In genomic region chr4:33867126-33867525, GRCm38 (mm10) we compare ENCODE assay signal across 19 mouse cellular contexts. TPM values are rescaled to one million over a fixed set of nuclear protein-coding genes. Genes with fewer than 3 reads are reported as not detected.
"Had no signal": no experiment of that assay in that cellular context is flagged by ENCODE, and none has a peak within 500 bp of the region (broad histone marks: within the 10 kb centered on the region; RNA-seq: fewer than 3 reads in every experiment).

No protein-coding gene starts in this region.

- H3K4me1 ChIP-seq: limb, embryonic 12.5 days; limb, embryonic 15.5 days; midbrain, embryonic 15.5 days had no signal

- H3K4me3 ChIP-seq: kidney, embryonic 15.5 days; limb, embryonic 12.5 days; limb, embryonic 15.5 days; midbrain, embryonic 12.5 days; midbrain, embryonic 15.5 days had no signal

- ATAC-seq: liver, postnatal 0 days; lung, postnatal 0 days; midbrain, embryonic 15.5 days had no signal

- H3K9ac ChIP-seq: kidney, embryonic 15.5 days; limb, embryonic 12.5 days; limb, embryonic 15.5 days; liver, embryonic 14.5 days; liver, postnatal 0 days; lung, embryonic 14.5 days; midbrain, embryonic 12.5 days; midbrain, embryonic 15.5 days had no signal

- H3K4me2 ChIP-seq: kidney, embryonic 15.5 days; limb, embryonic 12.5 days; limb, embryonic 15.5 days; liver, embryonic 11.5 days; lung, embryonic 14.5 days; midbrain, embryonic 12.5 days; midbrain, embryonic 15.5 days had no signal

- H3K27ac ChIP-seq: kidney, embryonic 15.5 days; limb, embryonic 12.5 days; limb, embryonic 15.5 days; liver, embryonic 14.5 days; macrophage; midbrain, embryonic 12.5 days; midbrain, embryonic 15.5 days; stomach, postnatal 0 days had no signal

- DNase-seq: kidney, adult 2 months; kidney, postnatal 10 days; kidney, postnatal 36 days; left cerebral cortex, postnatal 4 days; liver, postnatal 0 days; lung, embryonic 14.5 days; thymus, adult 2 months; thymus, postnatal 36 days had no signal

- H3K36me3 ChIP-seq: kidney, embryonic 15.5 days; limb, embryonic 12.5 days; limb, embryonic 15.5 days; midbrain, embryonic 12.5 days; midbrain, embryonic 15.5 days had no signal

- H3K9me3 ChIP-seq: kidney, embryonic 15.5 days; limb, embryonic 12.5 days; limb, embryonic 15.5 days; midbrain, embryonic 12.5 days; midbrain, embryonic 15.5 days had no signal

- H3K27me3 ChIP-seq: kidney, embryonic 15.5 days; limb, embryonic 12.5 days; limb, embryonic 15.5 days; midbrain, embryonic 12.5 days; midbrain, embryonic 15.5 days had no signal

RNA-seq across cellular contexts. Expression of gene Cnr1, which starts 57.3 kb away (rescaled TPM):
- total RNA-seq: megakaryocyte, adult 5-6 weeks had no signal
